10 mouse cellular contexts compared by ENCODE assay signal in the genomic region with DNA sequence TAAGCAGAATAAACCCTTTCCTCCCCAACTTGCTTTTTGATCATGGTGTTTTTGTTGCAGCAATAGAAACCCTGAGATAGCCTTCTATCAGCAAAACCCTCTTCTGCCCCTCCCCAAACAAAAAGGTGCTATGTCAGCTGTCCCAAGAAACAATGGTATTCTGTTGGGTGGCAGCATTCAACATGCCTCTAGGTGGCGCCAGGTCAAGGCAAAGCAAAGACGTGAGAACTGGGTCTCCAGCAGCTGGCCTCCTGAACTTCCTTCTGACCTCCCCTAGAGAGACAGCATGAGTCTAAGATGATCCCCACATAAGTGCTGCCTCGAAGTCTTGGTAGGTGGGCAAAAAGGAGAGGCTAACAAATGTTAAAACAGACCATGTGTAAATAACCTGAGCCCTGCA. TPM values are rescaled to one million over a fixed set of nuclear protein-coding genes. Genes with fewer than 3 reads are reported as not detected.
DNase-seq lines count a peak whose midpoint lies in the region; ATAC-seq lines count a peak whose summit lies in the region.
"Had no signal": no experiment of that assay in that cellular context is flagged by ENCODE, and none has a peak within 500 bp of the region (broad histone marks: within the 10 kb centered on the region; RNA-seq: fewer than 3 reads in every experiment).

No protein-coding gene starts in this region.

- WGBS in kidney, embryonic 16.5 days: 15% methylated on average over 3 of the region's 3 CpGs

- H3K27ac ChIP-seq in kidney, embryonic 16.5 days (ENCODE audit: low read length): no peak overlapping the region
- H3K27ac ChIP-seq: midbrain, embryonic 12.5 days had no signal

- ATAC-seq in kidney, embryonic 16.5 days (ENCODE audit: low FRiP score, low TSS enrichment): no peak
- peak; percentile 61 for ATAC-seq in CD4-positive, CD25-positive, alpha-beta regulatory T cell, adult 4 months
- ATAC-seq in neutrophil, adult 5-6 weeks (ENCODE audit: extremely low read depth, insufficient number of reproducible peaks, low FRiP score, poor library complexity, severe bottlenecking): peak; percentile 70; the same call in 1 of the 2 replicates
- ATAC-seq in erythroid progenitor cell, adult 5-6 weeks (replicated peaks; ENCODE audit: low FRiP score, poor library complexity, severe bottlenecking): no peak

- no peak overlapping the region for H3K9ac ChIP-seq in kidney, embryonic 16.5 days (replicated peaks; ENCODE audit: low read length)
- H3K9ac ChIP-seq: midbrain, embryonic 12.5 days had no signal

- H3K4me3 ChIP-seq in kidney, embryonic 16.5 days (ENCODE audit: low read length): no peak overlapping the region
- H3K4me3 ChIP-seq: erythroblast, embryonic 14.5 days; midbrain, embryonic 12.5 days had no signal

- no peaks in the 10 kb centered on the region for H3K9me3 ChIP-seq in kidney, embryonic 16.5 days (ENCODE audit: low read length)
- H3K9me3 ChIP-seq: midbrain, embryonic 12.5 days had no signal

- no peaks in the 10 kb centered on the region for H3K4me1 ChIP-seq in kidney, embryonic 16.5 days (ENCODE audit: insufficient read depth, low read length)
- H3K4me1 ChIP-seq: midbrain, embryonic 12.5 days had no signal

- no peaks in the 10 kb centered on the region for H3K27me3 ChIP-seq in kidney, embryonic 16.5 days (ENCODE audit: insufficient read depth, low read length)
- H3K27me3 ChIP-seq: midbrain, embryonic 12.5 days had no signal

- peak; percentile 51 for DNase-seq in kidney, adult 11 months
- peak; percentile 58 to 68 for DNase-seq in adrenal gland, adult 18-20 months (ENCODE audit: low spot score in 2 of 2)
- DNase-seq in forelimb bud, embryonic 11.5 days (ENCODE audit: low read depth, low spot score): peak; percentile 40
- peak; percentile 77 to 84 for DNase-seq in kidney, postnatal 4 days

- H3K36me3 ChIP-seq in kidney, embryonic 16.5 days (ENCODE audit: insufficient read depth, low read length): peaks cover 50% of the 10 kb centered on the region

- H3K4me2 ChIP-seq in kidney, embryonic 16.5 days (replicated peaks; ENCODE audit: low read depth, low read length): no peak overlapping the region
- H3K4me2 ChIP-seq: midbrain, embryonic 12.5 days had no signal

RNA-seq across cellular contexts. Expression of a gene that starts 29.8 kb away (rescaled TPM):
- polyA plus RNA-seq in kidney, embryonic 16.5 days (2015; fragmentation: Nextera tagmentation; extraction: Ambion mirVana): 0.41 and 0.42 TPM in 2 replicates
- polyA plus RNA-seq in CD4-positive, CD25-positive, alpha-beta regulatory T cell, adult 4 months (2017; shearing (Covaris generic)): not detected
- not detected for total RNA-seq in adrenal gland, adult 18-20 months (2021)
- total RNA-seq in neutrophil, adult 5-6 weeks (2017): not detected in 2 replicates
- not detected in 2 replicates for total RNA-seq in erythroid progenitor cell, adult 5-6 weeks (2015; ENCODE audit: low replicate concordance)
- total RNA-seq in erythroid progenitor cell, adult 5-6 weeks (2017; ENCODE audit: low replicate concordance): not detected in 2 replicates
- polyA plus RNA-seq: erythroblast, embryonic 14.5 days had no signal

RNA-seq across cellular contexts. Expression of a gene that starts 54.7 kb away (rescaled TPM):
- polyA plus RNA-seq in kidney, embryonic 16.5 days (2015; fragmentation: Nextera tagmentation; extraction: Ambion mirVana): 50.7 and 54.6 TPM in 2 replicates
- 1 to 10 TPM; 2.5 to 4.9 TPM for polyA plus RNA-seq in CD4-positive, CD25-positive, alpha-beta regulatory T cell, adult 4 months (2017; shearing (Covaris generic))
- total RNA-seq in adrenal gland, adult 18-20 months (2021): 10 to 100 TPM; 60.1 to 61.7 TPM
- 5.8 and 6.8 TPM in 2 replicates for total RNA-seq in neutrophil, adult 5-6 weeks (2017)
- total RNA-seq in erythroid progenitor cell, adult 5-6 weeks (2015; ENCODE audit: low replicate concordance): 6.8 and 8.0 TPM in 2 replicates
- 1.9 and 5.9 TPM in 2 replicates for total RNA-seq in erythroid progenitor cell, adult 5-6 weeks (2017; ENCODE audit: low replicate concordance)

Comparison
In these comparisons a context has a peak if more than half of its experiments do, and no peak if none do; other contexts are left out.
1. ATAC-seq: peak in CD4-positive, CD25-positive, alpha-beta regulatory T cell, adult 4 months (single experiment) and neutrophil, adult 5-6 weeks (single experiment); none in kidney, embryonic 16.5 days (single experiment) and erythroid progenitor cell, adult 5-6 weeks (single experiment).
2. Peak in every context shown above with its lines, with median percentiles within 50 percentile points of each other: DNase-seq.